Mouse (Mus musculus): ENCODE results near the gene Scgb1a1.
"Not testable (repeated sequence)": the region's sequence is repeated elsewhere in the genome, so short reads cannot be mapped to it uniquely, and the experiment has no call there.

The Scgb1a1 gene

GRCm38 (mm10) chr19:9087821-9088220, at the start of gene Scgb1a1:
Gene Scgb1a1 (minus strand): TSS chr19:9087958.
- no peak for DNase-seq (ENCODE audit: low read depth, low spot score)

DNA sequence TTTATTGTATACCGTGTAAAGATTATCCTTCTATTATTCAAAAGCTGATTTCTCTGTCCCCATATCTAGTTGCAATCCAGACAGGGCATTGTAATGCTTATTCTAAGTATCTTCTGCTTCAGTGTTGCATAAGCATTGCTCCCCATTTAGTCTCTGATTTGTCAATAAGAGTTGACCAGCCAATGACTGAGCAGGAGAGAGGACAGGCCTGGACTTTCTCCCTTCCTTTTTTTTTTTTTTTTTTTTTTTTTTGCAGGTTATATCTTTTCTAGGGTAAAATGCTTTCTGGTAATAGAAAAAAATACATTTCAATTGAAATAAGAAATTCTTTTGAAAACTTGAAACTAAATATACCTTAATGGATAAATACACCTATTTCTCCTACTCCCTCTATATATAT, 49.4 kb upstream of the Scgb1a1 start:
- no peak for DNase-seq (ENCODE audit: low read depth, low spot score)

DNA sequence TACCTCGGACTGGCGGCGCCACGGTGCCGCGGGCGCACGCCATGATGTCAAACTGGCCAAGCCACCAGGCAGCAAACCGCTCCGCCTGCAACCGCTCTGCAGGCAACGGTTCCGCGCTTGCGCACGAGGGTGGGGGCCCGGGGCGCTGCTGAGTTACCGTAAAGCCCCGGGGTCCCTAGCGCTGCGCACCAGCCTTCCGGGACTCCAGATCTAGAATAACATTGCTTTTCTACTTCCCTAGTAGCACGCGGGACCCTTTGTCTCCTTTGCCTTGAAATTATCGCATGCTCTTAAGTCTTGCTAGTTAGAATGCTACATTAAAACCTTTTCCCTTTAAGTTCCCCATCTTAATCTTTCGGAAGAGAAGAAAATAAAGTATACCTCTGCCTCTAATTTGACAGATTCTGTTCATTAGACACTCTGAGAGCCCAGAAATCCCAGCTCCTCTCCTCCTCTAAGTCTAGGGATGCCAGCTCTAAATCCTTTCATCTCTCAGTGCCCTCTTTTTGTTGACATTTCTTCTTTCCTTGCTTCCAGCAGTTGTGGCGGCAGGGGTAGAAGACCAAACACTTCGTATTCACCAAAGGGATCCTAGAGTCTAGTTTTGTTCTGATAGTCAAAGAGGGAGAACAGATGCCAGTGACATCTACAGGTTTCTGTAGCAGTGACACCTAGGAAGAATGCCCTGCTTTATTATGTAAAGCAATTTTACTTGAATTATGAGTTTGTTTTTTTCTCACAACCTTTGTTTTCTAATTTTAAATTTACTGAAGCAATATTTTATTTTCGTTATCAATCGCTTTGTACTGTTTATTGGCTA, 48.0 kb upstream of the Scgb1a1 start, which contains the start of gene Asrgl1:
Asrgl1 (minus strand) TSS at position 125 of the 820 bp plus-strand sequence.
- DNase-seq (ENCODE audit: low read depth, low spot score), result peak; percentile 79

GRCm38 (mm10) chr19:9134746-9135511, 47.2 kb upstream of the Scgb1a1 start:
- DNase-seq (ENCODE audit: low read depth, low spot score), result no peak

DNA sequence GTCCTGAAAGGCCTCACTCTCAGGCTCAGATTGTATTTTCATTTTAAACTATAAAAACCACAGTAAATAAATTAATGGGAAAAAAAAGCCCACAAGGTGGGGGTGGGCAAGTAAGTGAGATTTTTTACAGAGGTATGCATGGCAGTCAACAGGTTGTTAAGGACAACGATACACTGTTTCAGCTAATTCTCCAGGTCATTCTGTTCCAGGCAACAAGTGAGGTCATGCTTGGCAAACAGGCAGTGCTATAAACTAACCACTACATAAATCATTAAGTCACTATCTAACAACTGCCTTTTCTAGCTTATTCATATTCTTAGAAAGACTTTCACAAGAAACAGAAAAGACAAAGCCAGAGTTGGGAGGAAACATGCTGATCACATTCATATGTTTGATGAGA, 42.2 kb upstream of the Scgb1a1 start:
- no peak for DNase-seq (ENCODE audit: low read depth, low spot score)

DNA sequence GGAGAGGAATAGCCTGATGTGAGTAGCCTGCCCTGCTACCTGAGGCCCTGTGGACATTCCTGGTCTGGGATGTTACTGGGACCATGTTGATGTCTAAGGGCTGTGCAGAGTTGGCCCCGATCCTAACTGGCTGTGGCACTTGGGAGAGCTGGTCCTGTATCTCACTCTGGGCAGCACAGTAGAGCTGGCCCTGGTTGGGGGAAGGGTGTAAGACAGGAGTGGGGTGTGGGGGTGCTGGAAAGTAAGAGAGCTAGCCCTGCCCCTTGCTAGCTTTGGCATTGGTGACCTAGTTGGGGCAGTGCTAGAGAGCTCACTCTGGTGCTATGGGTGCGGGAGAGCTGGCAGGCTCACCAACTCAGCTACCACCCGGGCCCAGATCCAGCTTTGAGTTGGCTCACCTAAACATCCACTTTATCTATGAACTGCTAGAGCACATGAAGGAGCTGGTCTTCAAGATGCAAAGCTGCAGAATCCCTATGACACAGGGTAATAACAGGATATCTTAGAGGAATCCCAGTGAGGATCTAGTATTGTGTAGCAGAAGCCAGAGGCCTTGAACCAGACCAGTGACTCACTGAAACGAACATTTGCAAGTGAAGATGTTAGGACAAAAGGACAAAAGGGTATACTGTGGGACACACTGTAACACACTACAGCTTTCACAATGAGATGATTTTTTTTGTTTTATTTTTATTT, 40.9 kb upstream of the Scgb1a1 start:
- no peak for DNase-seq (ENCODE audit: low read depth, low spot score)

DNA sequence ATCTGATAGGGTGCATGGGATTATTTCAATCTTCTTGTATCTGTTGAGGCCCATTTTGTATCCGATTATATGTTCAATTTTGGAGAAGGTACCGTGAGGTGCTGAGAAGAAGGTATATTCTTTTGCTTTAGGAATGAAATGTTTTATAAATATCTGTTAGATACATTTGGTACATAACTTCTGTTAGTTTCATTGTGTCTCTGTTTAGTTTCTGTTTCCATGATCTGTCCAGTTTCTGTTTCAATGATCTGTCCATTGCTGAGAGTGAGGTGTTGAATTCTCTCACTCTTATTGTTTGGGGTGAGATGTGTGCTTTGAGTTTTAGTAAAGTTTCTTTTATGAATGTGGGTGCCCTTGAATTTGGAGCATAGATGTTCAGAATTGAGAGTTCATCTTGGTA, 36.2 kb upstream of the Scgb1a1 start:
- DNase-seq (ENCODE audit: low read depth, low spot score), result not testable (repeated sequence)

DNA sequence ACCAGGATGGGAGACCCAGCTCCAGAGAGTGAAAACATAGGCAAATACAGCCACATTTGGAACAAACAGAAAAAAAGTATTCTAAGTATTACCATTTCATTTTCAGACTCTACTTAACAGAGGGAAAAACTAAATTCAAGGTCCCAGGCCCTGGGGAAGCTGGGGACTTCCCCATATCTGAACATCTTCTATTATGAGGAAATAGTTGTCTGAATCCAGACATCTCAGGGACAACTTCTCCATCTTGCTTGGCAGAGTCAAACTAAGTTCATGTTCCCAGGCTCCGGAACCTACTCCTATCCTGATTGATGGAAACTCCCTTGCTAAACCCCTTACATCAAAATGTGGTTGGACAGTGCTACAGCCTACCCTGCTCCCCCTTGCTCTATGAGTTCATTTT, 34.6 kb upstream of the Scgb1a1 start:
- no peak for DNase-seq (ENCODE audit: low read depth, low spot score)

GRCm38 (mm10) chr19:9119655-9120425, 32.1 kb upstream of the Scgb1a1 start:
- no peak for DNase-seq (ENCODE audit: low read depth, low spot score)

DNA sequence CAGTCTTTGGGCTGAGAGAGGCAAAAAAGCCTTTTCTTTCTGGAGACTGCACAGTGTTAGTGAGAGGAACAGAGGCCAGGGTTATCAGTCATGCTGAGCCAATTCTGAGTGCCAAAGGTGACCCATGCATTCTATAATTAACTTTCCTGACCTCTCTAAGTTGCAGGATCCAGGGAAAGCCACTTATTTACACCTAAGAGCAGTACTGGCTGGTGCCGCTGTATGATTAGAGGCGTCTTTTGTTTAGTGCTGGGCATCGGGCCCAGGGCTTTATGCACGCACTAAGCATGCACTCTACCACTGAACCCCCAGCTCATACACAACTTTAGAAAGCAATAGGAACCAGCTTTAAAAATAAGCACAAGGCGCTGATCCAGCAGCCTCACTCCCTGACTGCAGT, 29.5 kb upstream of the Scgb1a1 start:
- no peak for DNase-seq (ENCODE audit: low read depth, low spot score)

DNA sequence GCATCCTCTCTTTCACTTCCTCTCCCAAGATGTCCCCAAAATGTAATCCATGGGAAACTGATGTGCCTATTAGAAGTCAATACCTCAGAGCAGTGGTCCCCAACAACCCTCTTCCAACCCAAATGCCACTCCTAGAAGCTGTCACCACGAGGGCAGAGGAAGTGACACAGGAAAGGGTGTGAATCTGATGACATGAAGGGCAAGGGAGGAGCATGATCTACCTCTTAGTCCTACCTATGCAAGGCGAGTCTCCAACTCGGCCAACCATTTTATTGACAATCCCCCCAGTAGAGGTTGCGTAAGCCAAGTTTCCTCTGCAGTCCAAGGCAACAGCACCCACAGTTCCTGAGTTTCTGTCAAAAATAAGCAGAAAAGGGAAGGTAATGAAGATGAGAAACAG, 28.5 kb upstream of the Scgb1a1 start:
- no peak for DNase-seq (ENCODE audit: low read depth, low spot score)

DNA sequence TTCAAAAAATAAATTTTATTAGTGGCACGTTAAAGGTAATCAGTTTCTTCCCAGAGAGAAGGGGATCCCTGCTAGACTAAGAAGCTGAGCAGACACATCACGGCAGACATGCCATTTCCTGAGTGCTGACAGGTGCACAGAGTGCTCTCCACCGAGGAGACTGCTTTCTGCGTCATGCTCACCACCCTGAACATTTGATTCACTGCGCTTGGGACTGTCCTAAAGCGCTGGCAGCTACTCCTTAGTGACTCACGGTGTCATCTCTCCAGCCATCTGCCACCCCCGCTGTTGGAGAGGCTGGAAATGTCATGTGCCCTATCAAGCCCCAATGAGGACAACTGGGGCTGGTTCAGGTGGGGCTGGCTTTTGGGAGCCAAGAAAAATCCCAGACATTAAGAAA, 24.3 kb upstream of the Scgb1a1 start:
- no peak for DNase-seq (ENCODE audit: low read depth, low spot score)

GRCm38 (mm10) chr19:9110182-9110869, 22.6 kb upstream of the Scgb1a1 start:
- peak; percentile 33 for DNase-seq (ENCODE audit: low read depth, low spot score)

DNA sequence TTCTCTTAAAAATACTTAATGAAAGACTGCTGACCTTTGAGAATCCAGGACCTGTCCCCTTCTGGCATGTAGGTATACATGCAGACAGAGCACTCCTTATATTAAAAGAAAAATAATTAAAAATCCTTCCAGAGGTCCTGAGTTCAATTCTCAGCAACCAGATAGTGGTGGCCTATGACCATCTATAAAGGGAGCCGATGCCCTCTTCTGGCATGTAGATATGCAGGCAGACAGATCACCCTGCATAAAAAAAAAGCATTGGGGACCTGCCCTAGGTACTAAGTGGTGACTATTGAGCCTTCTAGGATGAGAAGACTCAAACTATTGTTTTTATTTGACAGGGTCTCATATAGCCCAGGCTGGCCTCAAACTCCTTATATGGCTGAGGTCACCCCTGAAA, 20.8 kb upstream of the Scgb1a1 start:
- DNase-seq (ENCODE audit: low read depth, low spot score), result no peak

GRCm38 (mm10) chr19:9107379-9107755, 19.6 kb upstream of the Scgb1a1 start:
- DNase-seq (ENCODE audit: low read depth, low spot score), result no peak

DNA sequence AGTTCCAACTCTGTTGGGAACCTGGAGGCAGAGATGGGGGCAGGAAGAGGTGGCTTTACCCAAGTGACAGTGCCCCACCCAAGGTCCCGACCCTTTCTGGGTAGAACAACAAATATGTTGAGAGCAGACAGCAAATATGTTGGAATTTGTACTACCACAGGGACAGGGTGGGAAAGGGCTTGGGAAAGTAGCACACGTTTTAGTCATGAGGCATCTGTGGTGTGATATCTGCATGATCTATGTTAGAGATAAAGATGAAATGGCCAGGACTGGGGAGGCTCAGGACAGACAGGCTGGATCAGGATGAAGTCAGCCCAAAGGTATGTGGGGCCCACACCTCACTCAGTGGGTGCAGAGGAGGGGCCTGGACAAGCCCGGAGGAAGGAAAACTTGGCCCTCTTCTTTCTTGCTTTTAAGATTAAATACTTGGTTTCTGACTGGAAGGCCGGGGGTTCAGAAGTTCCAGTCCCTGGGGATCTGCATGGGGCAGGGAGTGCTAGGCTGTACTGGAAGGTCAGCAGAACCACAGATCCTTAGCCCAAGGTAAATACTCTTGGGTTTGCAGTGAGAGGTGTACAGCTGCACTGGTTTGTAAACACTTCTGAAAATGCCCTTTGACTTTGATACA, 19.1 kb upstream of the Scgb1a1 start:
- no peak for DNase-seq (ENCODE audit: low read depth, low spot score)

- no peak for DNase-seq (ENCODE audit: low read depth, low spot score)
Measured at GRCm38 (mm10) chr19:9106096-9106495, 18.3 kb upstream of the Scgb1a1 start.

DNA sequence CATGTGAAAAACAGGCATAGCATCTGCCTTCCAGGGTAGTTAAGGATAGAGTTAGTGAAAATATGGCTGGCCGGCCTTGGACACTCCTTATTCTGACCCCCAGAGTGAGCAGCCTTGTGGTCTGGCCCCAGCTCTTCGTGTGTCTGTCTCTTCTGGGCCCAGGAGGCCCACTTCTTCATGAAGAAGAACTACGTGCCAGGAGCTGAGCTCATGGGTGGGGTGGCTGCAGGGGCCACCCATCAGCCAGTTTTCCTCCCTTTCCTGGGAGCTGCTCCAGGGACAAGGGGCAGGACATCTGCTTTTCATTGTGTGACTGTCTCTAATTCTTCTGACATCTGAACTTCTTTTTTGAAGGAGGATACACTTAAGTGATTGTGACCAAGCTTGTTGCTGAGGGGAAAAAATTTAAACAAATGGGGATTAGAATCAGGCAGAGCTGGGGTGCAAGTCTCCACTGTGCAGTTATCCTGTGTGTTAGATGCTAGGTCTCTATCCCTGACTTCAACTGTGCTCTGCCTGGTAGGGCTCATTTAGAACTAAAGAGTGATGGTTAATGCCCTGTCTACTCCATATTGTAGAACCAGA, 17.4 kb upstream of the Scgb1a1 start:
- DNase-seq (ENCODE audit: low read depth, low spot score), result no peak

DNA sequence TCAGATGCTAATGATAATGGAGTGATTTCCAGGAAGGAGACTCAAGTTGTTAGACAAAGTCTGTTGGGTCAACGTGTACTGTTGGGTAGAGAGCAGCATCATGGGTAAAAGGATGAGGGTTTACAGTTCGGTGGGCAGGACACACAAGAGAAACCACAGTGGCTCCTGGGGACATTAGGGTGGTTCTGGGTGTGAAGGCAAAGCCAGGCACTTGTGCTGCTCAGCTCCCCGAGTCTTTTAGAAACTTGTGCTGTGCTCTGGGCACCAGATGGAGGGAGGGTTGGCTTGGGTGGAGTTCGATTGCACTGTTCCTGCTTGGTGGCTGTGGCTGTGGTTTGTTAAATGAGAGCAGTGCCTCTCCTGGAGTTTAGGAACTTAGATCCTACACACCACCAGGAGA, 16.2 kb upstream of the Scgb1a1 start:
- DNase-seq (ENCODE audit: low read depth, low spot score), result no peak

GRCm38 (mm10) chr19:9101062-9101457, 13.3 kb upstream of the Scgb1a1 start:
- DNase-seq (ENCODE audit: low read depth, low spot score), result no peak
